Mouse (Mus musculus) intestine, postnatal 0 days (tissue): ENCODE data around the gene Ppp2r2d. TPM values are rescaled to one million over a fixed set of nuclear protein-coding genes. Genes with fewer than 3 reads are reported as not detected.
A peak's percentile ranks its signal among the peaks of the same experiment; 100 is the strongest.

Source experiments
- ATAC-seq: fragments of 200-750 bp; cut with Nextera tagmentation; 2 replicates; pipeline ENCODE4 v1.8.0; 2017; ENCODE audit warnings: mild to moderate bottlenecking, moderate TSS enrichment, moderate library complexity
- H3K27ac ChIP-seq: fragments of 300-500 bp; sonication (generic); 2 replicates; pipeline ENCODE4 v1.5.1; 2014; ENCODE audit warnings: mild to moderate bottlenecking, low read depth, low read length, moderate library complexity
- H3K27me3 ChIP-seq: fragments of 300-500 bp; sonication (generic); replicated peaks from 2 replicates; pipeline ENCODE4 v1.6.1; 2014; ENCODE audit warnings: low read length, mixed read lengths; ENCODE audit not compliant: control insufficient read depth, insufficient read depth
- H3K36me3 ChIP-seq: fragments of 300-500 bp; sonication (generic); 2 replicates; pipeline ENCODE4 v1.6.1; 2014; ENCODE audit warnings: mild to moderate bottlenecking, moderate library complexity; ENCODE audit not compliant: control insufficient read depth, insufficient read depth
- H3K4me1 ChIP-seq: fragments of 300-500 bp; sonication (generic); replicated peaks from 2 replicates; pipeline ENCODE4 v1.6.1; 2014; ENCODE audit warnings: antibody characterized with exemption, low read length, mixed read lengths; ENCODE audit not compliant: control insufficient read depth, insufficient read depth
- H3K4me2 ChIP-seq: fragments of 300-500 bp; sonication (generic); replicated peaks from 2 replicates; pipeline ENCODE4 v1.6.1; 2014; ENCODE audit warnings: low read depth, mild to moderate bottlenecking, moderate library complexity
- H3K4me3 ChIP-seq: fragments of 300-500 bp; sonication (generic); 2 replicates; pipeline ENCODE4 v1.5.1; 2014; ENCODE audit warnings: low read depth, low read length
- H3K9ac ChIP-seq: fragments of 300-500 bp; sonication (generic); 2 replicates; pipeline ENCODE4 v1.6.1; 2014; ENCODE audit warnings: mild to moderate bottlenecking, low read depth, low read length
- H3K9me3 ChIP-seq: fragments of 300-500 bp; sonication (generic); 2 replicates; pipeline ENCODE4 v1.6.1; 2016; ENCODE audit warnings: mixed run types; ENCODE audit not compliant: control insufficient read depth
- CTCF ChIP-seq: sonication (generic); IDR thresholded peaks from 2 replicates; pipeline ENCODE4 v1.5.1; 2016; ENCODE audit warnings: low read depth, mild to moderate bottlenecking, control low read depth, antibody characterized with exemption, moderate library complexity
- WGBS: fragments of 180-500 bp; shearing (Covaris S2); extraction: QIAGEN DNeasy Blood & Tissue Kit; methylation state at CpG from one replicate; pipeline ENCODE4 v1.1.7; 2014; 5-methylcytosine and 5-hydroxymethylcytosine counted together
- polyA plus RNA-seq: library from polyadenylated mRNA; unstranded; fragments of >200 nt; fragmentation: Nextera tagmentation; extraction: Ambion mirVana; gene quantifications from 2 replicates; pipeline ENCODE4 v1.2.1, GENCODE M21; 2015

Gene Ppp2r2d
- polyA plus RNA-seq, 1 experiment from 2014 or later = 27.2 TPM

- Histone ChIP-seq H3K4me2 (no peak overlapping the region), H3K27ac (no peak overlapping the region), H3K27me3 (no peaks in the 10 kb centered on the region), H3K4me1 (no peaks in the 10 kb centered on the region), H3K36me3 (no peaks in the 10 kb centered on the region), H3K4me3 (no peak overlapping the region), H3K9me3 (no peaks in the 10 kb centered on the region), H3K9ac (no peak overlapping the region)
- WGBS = 79% methylated on average over 19 of the region's 19 CpGs
- no peak for TF ChIP-seq CTCF
- ATAC-seq = no peak
Observed at GRCm38 (mm10) chr7:138824995-138825756, 20.7 kb upstream of the Ppp2r2d start.

DNA sequence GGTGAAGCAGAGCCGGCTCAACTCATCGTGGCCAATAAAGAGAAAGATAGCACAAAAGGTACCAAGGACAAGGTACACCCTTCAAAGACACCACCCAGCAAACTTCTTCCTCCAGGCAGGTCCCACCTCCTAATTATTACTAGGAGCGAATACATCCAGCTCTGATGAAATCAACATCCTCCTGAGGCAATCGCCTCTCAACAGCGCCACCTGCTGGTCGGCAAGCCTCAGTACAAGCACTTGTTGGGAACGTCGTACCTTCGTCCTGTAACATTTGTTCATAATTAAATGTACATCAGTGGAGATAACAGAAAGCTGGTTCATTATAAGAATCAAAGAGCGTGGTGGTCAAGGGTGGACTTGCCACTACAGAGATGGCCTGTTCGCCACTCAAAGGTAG, 18.1 kb upstream of the Ppp2r2d start:
- Histone ChIP-seq H3K27me3 (no peaks in the 10 kb centered on the region), H3K4me2 (no peak overlapping the region), H3K27ac (no peak overlapping the region), H3K4me1 (no peaks in the 10 kb centered on the region), H3K4me3 (no peak overlapping the region), H3K36me3 (no peaks in the 10 kb centered on the region), H3K9me3 (no peaks in the 10 kb centered on the region), H3K9ac (no peak overlapping the region)
- peak; percentile 98 for TF ChIP-seq CTCF
- WGBS = 14% methylated on average over 11 of the region's 11 CpGs
- ATAC-seq = 0 out of 2 replicates have a peak, but pooled peaks have one; percentile 25

DNA sequence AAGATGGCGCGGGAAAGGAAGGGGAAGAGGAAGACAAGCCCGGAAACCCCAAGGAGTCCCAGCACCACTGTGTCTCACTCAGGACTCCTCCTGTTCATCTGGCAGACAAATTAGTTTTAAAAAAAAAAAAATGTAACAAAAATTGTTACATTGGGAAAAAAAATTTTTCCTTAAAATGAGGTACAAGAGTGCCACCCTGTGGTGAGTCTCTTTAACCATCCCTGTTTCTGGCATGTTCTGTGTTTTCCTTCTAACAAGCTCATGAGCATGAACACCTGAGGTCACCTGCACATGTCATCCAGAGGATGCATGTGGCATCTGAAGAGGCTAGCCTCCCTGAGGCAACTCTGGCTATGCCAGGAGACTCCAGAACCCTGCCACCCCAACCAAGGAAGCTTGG, 10.9 kb upstream of the Ppp2r2d start:
- Histone ChIP-seq H3K9me3 (no peaks in the 10 kb centered on the region), H3K36me3 (peaks cover 18% of the 10 kb centered on the region), H3K4me3 (no peak overlapping the region), H3K27me3 (no peaks in the 10 kb centered on the region), H3K9ac (no peak overlapping the region), H3K4me2 (no peak overlapping the region), H3K4me1 (no peaks in the 10 kb centered on the region), H3K27ac (no peak overlapping the region)
- peak; percentile 37; the same call in 1 of the 2 replicates for TF ChIP-seq CTCF
- 95% methylated on average over 3 of the region's 3 CpGs for WGBS
- ATAC-seq = no peak

- no peaks in the 10 kb centered on the region for H3K27me3 ChIP-seq
- no peak overlapping the region for H3K4me2 ChIP-seq
- WGBS = 46% methylated on average over 4 of the region's 4 CpGs
- H3K4me3 ChIP-seq = no peak overlapping the region
- TF ChIP-seq CTCF = peak; percentile 86
- peaks cover 11% of the 10 kb centered on the region for H3K4me1 ChIP-seq
- no peak overlapping the region for H3K27ac ChIP-seq
- peak; percentile 24; the same call in 1 of the 2 replicates for ATAC-seq
- H3K36me3 ChIP-seq = peaks cover 17% of the 10 kb centered on the region
- no peaks in the 10 kb centered on the region for H3K9me3 ChIP-seq
- no peak overlapping the region for H3K9ac ChIP-seq
Observed at GRCm38 (mm10) chr7:138840594-138841021, 5.3 kb upstream of the Ppp2r2d start.

DNA sequence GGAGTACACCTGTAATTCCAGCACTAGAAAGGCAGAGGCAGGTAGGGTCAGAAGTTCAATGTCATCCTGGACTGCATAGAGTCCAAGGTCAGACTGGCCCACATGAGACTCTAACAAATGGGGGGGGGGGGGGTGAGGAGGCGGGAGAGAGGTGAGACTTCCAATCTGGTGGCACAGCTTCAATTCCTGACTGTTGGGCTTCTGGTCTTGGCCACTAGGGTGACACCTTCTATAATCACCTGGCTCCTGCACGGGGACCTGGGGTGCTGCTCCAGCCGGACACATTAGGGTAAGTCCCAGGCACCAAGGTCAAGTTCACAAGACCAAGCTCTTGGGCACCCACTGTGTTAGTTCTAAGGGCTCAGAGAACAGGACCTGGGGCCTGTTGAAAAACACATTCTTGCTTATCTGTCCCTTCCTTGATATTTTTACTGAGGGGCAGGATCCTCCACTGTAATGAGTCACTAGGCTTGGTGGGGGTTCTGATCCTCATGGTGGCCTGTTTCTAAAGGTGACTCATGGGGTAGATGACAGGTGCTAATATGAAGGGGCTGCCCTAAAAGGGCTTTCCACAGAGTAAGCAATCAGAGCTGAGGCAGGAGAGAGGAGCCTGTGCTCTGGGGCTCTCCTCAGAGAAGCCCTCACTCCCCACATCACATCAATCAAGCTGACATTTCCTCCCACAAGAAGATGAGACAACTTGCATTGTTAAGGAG, 4.3 kb upstream of the Ppp2r2d start:
- peaks cover 11% of the 10 kb centered on the region for H3K4me1 ChIP-seq
- WGBS = 69% methylated on average over 3 of the region's 3 CpGs
- no peak for TF ChIP-seq CTCF
- peaks cover 7% of the 10 kb centered on the region; the same call in 1 of the 2 replicates for H3K36me3 ChIP-seq
- H3K4me2 ChIP-seq = no peak overlapping the region
- no peak overlapping the region for H3K4me3 ChIP-seq
- H3K9ac ChIP-seq = no peak overlapping the region
- no peaks in the 10 kb centered on the region for H3K27me3 ChIP-seq
- no peaks in the 10 kb centered on the region for H3K9me3 ChIP-seq
- no peak for ATAC-seq
- H3K27ac ChIP-seq = no peak overlapping the region

DNA sequence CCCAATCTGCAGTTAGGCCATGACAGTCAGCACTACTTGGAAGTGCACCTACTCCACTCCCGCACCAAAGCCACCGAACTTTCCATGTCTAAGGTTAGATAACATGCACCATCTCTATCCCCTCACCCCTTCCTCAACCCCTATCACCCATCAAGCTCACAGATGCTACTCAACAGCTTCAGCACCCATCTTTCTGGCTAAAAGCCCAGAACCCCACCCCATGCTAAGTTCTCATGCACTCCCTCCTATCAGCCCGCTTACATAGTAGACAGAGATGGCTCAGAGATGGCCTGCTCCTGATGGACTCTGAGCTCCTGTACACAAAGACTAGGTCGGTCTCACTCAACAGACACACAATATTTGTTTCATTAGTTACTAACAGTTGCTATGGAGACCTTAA, 2.5 kb upstream of the Ppp2r2d start:
- 82% methylated on average over 4 of the region's 4 CpGs for WGBS
- H3K27ac ChIP-seq = no peak overlapping the region

More for the DNA sequence above, 2.5 kb upstream of the Ppp2r2d start:
- Histone ChIP-seq H3K4me2 (no peak overlapping the region), H3K27me3 (no peaks in the 10 kb centered on the region), H3K9me3 (no peaks in the 10 kb centered on the region), H3K4me1 (peaks cover 14% of the 10 kb centered on the region), H3K9ac (no peak overlapping the region), H3K4me3 (no peak overlapping the region), H3K36me3 (0 out of 2 replicates have a peak, but pooled peaks cover 3% of the 10 kb centered on the region)
- no peak for ATAC-seq
- no peak for TF ChIP-seq CTCF
